Mouse (Mus musculus): ENCODE results near the gene Zyg11b.

GRCm38 (mm10) chr4:108349064-108349463, 48.2 kb upstream of the Zyg11b start:
- TF ChIP-seq CTCF (IDR thresholded peaks at IDR 0.05; ENCODE audit: low read depth, low read length) = no peak
- TF ChIP-seq GATA1 (IDR thresholded peaks at IDR 0.05; ENCODE audit: borderline replicate concordance, low read length) = no peak
- no peak for TF ChIP-seq TAL1 (conservative IDR thresholded peaks at IDR 0.05; ENCODE audit: low read depth, low read length)
- no peak for TF ChIP-seq POLR2AphosphoS5 (IDR thresholded peaks at IDR 0.05; ENCODE audit: insufficient replicate concordance, low read depth, low read length)

Data from G1E (cell line).